Mouse (Mus musculus) midbrain, embryonic 12.5 days (tissue): ENCODE results near the gene Tmsb10. TPM values are rescaled to one million over a fixed set of nuclear protein-coding genes. Genes with fewer than 3 reads are reported as not detected.
A peak's percentile ranks its signal among the peaks of the same experiment; 100 is the strongest.

Experiments used
- ATAC-seq: fragments of 200-750 bp; cut with Nextera tagmentation; 2 replicates; pipeline ENCODE4 v1.8.0; 2017; ENCODE audit warnings: low read depth, moderate TSS enrichment, moderate library complexity; ENCODE audit not compliant: low FRiP score
- H3K27ac ChIP-seq: fragments of 300-500 bp; sonication (generic); replicated peaks from 2 replicates; pipeline ENCODE4 v1.5.1; 2016; ENCODE audit warnings: mild to moderate bottlenecking
- H3K27me3 ChIP-seq: fragments of 300-500 bp; sonication (generic); 2 replicates; pipeline ENCODE4 v1.6.1; 2016; ENCODE audit warnings: mild to moderate bottlenecking
- H3K36me3 ChIP-seq: fragments of 300-500 bp; sonication (generic); 2 replicates; pipeline ENCODE4 v1.6.1; 2016
- H3K4me1 ChIP-seq: fragments of 300-500 bp; sonication (generic); 2 replicates; pipeline ENCODE4 v1.6.1; 2016
- H3K4me2 ChIP-seq: fragments of 300-500 bp; sonication (generic); replicated peaks from 2 replicates; pipeline ENCODE4 v1.6.1; 2016; ENCODE audit warnings: mild to moderate bottlenecking, moderate library complexity
- H3K4me3 ChIP-seq: fragments of 300-500 bp; sonication (generic); 2 replicates; pipeline ENCODE4 v1.5.1; 2016; ENCODE audit warnings: mild to moderate bottlenecking
- H3K9ac ChIP-seq: fragments of 300-500 bp; sonication (generic); replicated peaks from 2 replicates; pipeline ENCODE4 v1.6.1; 2016; ENCODE audit warnings: mild to moderate bottlenecking, moderate library complexity
- H3K9me3 ChIP-seq: fragments of 300-500 bp; sonication (generic); 2 replicates; pipeline ENCODE4 v1.6.1; 2016; ENCODE audit warnings: mild to moderate bottlenecking
- WGBS: fragments of 180-500 bp; shearing (Covaris S2); methylation state at CpG from one replicate; pipeline ENCODE4 v1.1.7; 2016; 5-methylcytosine and 5-hydroxymethylcytosine counted together
- polyA plus RNA-seq: library from polyadenylated mRNA; unstranded; fragments of >200 nt; fragmentation: Nextera tagmentation; extraction: Ambion mirVana; gene quantifications from 2 replicates; pipeline ENCODE4 v1.2.1, GENCODE M21; 2016

Tmsb10 gene
- 4,656 and 4,735 TPM in 2 replicates for polyA plus RNA-seq

DNA sequence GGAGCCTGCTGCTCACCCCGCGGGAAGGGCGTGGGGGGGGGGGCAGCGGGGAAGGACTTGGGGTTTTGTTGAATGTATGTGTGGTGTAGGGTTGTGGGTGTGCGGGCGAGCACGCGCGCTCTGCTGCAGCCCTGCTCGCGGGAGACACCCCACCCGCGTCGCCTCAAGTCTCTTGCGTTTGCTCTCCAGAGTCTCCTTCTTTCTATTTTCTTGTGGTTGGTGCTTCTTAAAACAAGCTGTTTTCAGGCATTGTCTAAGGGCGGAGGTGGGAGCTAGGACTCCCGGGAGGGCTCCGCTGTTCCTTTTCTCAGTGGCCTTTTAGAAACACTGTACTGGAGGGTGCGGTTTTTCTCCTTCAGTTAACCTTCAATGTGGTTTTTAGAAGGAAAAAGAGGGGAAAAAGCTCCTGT lies at the start of gene Tmsb10:
Tmsb10 (minus strand) TSS at position 87 of the 410 bp plus-strand sequence.
- Histone ChIP-seq H3K9ac (peak within 1 kb of the TSS; percentile 99), H3K9me3 (no peaks in the 10 kb centered on the region), H3K27me3 (no peaks in the 10 kb centered on the region), H3K27ac (peak within 1 kb of the TSS; percentile 91), H3K4me2 (peak within 1 kb of the TSS; percentile 70), H3K4me3 (peak within 1 kb of the TSS; percentile 91), H3K36me3 (no peaks in the 10 kb centered on the region), H3K4me1 (peaks cover 19% of the 10 kb centered on the region)
- WGBS = under 1% methylated on average over 18 of the region's 19 CpGs
- no peak; the same call in 1 of the 2 replicates for ATAC-seq

DNA sequence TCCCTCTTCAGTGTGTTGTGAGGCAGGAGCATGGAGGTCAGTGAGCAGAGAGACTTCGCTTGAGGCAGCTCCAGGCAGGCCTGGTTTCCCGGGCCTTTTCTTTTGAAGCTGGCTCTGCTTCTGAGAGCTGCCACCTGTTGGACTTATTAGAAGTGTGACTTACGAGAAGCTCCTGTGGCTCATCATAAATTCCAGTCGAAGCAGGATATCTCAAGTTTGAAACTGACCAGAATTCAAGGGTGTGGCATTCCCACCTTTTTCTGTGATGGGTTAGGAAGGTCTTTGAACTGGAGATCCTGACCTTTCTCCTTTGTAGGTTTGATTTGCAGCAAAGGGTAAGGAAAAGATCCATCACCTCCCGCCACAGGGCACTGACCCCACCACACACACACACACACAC lies 45.1 kb upstream of the Tmsb10 start:
- Histone ChIP-seq H3K9ac (no peak overlapping the region), H3K4me3 (no peak overlapping the region), H3K9me3 (no peaks in the 10 kb centered on the region), H3K27me3 (no peaks in the 10 kb centered on the region), H3K36me3 (no peaks in the 10 kb centered on the region), H3K27ac (no peak overlapping the region), H3K4me2 (no peak overlapping the region), H3K4me1 (no peaks in the 10 kb centered on the region)
- ATAC-seq = no peak
- 91% methylated on average over 4 of the region's 5 CpGs for WGBS

DNA sequence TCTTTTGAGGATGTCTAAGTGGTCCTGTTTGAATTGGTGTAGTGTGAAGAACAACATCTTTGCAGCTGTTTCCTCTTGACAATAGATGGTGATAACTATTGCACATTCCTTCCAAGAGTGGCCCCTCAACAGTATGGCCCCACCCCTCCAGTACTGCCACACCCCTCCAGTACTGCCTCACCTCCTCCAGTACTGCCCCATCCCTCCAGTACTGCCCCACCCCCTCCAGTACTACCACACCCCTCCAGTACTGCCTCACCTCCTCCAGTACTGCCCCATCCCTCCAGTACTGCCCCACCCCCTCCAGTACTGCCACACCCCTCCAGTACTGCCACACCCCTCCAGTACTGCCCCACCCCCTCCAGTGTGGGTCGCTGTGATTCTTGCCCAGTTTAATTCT lies 43.8 kb upstream of the Tmsb10 start:
- WGBS = 48% methylated on average over 1 of the region's 1 CpGs

DNA sequence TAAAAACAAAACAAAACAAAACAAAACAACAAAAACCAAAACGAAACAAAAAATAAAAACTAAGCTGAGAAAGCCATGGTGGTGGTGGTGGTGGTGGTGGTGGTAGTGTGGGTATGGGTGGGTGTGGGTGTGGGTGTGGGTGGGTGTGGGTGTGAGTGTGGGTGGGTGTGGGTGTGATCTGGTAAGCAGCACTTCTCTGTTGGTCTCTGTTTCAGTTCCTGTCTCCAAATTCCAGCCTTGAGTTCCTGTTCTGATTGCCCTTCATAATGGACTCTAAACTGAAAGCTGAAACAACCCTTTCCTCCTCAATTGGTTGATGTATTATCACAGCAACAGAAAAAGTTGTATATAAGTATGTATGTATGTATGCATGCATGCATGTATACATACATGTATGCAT lies 40.3 kb upstream of the Tmsb10 start:
- Histone ChIP-seq H3K36me3 (no peaks in the 10 kb centered on the region), H3K9me3 (no peaks in the 10 kb centered on the region), H3K4me3 (no peak overlapping the region), H3K27me3 (no peaks in the 10 kb centered on the region), H3K4me1 (no peaks in the 10 kb centered on the region), H3K4me2 (no peak overlapping the region), H3K9ac (no peak overlapping the region), H3K27ac (no peak overlapping the region)
- WGBS = 83% methylated on average over 1 of the region's 1 CpGs
- no peak for ATAC-seq

More for the DNA sequence above, 43.8 kb upstream of the Tmsb10 start:
- Histone ChIP-seq H3K9ac (no peak overlapping the region), H3K4me2 (no peak overlapping the region), H3K4me1 (no peaks in the 10 kb centered on the region), H3K36me3 (no peaks in the 10 kb centered on the region), H3K27me3 (no peaks in the 10 kb centered on the region), H3K27ac (no peak overlapping the region), H3K4me3 (no peak overlapping the region), H3K9me3 (no peaks in the 10 kb centered on the region)
- no peak for ATAC-seq

DNA sequence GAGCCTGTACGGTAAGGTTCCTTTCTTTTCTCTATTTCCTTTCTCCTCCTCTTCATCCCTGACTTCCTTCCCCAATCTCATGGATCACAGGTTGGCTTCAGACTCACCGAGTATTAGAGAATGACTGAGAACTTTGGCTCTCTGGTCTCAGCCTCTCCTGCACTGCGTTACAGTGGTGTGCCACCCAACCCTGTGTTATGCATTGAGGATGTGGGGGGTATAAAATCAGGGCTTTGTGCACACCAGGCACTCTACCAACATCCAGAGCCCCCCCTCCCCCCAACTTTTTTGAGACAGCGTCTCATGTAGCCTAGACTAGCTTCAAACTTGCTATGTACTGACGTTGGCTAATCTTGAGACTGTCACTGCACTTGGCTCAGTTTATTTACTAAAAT lies 35.1 kb upstream of the Tmsb10 start:
- no peaks in the 10 kb centered on the region for H3K27me3 ChIP-seq
- H3K4me1 ChIP-seq = peaks cover 7% of the 10 kb centered on the region
- H3K27ac ChIP-seq = no peak overlapping the region
- no peaks in the 10 kb centered on the region for H3K36me3 ChIP-seq
- H3K9ac ChIP-seq = no peak overlapping the region
- H3K9me3 ChIP-seq = no peaks in the 10 kb centered on the region
- no peak for ATAC-seq
- 76% methylated on average over 5 of the region's 5 CpGs for WGBS
- no peak overlapping the region for H3K4me2 ChIP-seq
- no peak overlapping the region for H3K4me3 ChIP-seq

DNA sequence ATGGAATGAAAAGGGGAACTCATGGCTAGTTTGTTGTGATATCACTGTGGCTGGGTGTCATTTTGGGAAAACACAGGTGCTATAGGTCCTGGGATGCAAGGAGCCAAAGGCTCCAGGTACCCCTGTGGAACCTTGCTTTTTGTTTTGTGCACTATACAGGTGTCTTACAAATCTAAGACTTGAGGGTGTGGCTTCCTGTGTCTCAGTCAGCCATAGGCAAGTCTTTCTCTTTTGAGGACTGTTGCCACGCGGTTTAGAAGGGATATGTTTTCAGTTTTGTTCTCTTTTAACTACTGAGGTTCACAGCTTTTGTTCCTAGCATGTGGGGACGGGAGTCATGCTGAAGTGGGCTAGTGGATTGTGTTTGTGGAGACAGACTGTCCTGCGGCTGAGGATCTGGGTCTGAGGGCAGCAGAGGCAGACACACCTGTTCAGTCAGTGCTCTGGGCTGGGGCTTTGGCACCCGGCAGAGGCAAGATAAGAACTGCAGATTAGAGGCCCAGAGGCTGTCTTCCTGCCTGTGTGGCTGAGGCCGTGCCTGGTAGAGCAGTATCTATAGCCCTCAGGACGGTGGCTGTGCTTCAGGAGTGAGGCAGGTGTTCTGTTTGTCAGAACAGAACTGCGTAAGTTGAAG lies 34.6 kb upstream of the Tmsb10 start:
- Histone ChIP-seq H3K4me3 (no peak overlapping the region), H3K4me1 (peaks cover 9% of the 10 kb centered on the region), H3K36me3 (no peaks in the 10 kb centered on the region), H3K9me3 (no peaks in the 10 kb centered on the region), H3K27me3 (no peaks in the 10 kb centered on the region), H3K4me2 (no peak overlapping the region), H3K9ac (no peak overlapping the region), H3K27ac (no peak overlapping the region)
- no peak for ATAC-seq
- WGBS = 73% methylated on average over 8 of the region's 8 CpGs

DNA sequence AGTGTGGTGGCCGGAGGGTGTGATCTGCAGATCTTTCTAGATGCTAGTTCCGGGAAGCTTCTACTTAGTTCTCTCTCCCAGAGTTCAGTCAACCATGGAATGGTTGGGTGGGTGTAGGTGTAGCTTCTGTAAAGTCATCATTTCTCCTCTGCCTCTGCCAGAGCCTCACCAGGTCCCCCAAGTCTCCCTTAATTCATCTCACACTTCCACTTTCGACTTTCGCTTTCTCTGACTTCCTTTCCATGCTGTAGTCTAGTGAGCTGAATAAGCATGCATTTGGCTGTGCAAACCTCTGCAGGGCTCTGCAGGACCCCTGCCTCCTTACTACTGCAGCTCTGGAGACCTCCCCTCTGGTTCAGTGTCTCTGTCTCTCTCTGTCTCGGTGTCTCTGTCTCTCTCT lies 31.7 kb upstream of the Tmsb10 start:
- no peak overlapping the region for H3K27ac ChIP-seq
- no peak overlapping the region for H3K4me3 ChIP-seq
- no peak overlapping the region for H3K4me2 ChIP-seq
- 89% methylated on average over 5 of the region's 5 CpGs for WGBS
- no peak overlapping the region for H3K9ac ChIP-seq
- ATAC-seq = no peak
- H3K4me1 ChIP-seq = peaks cover 9% of the 10 kb centered on the region
- no peaks in the 10 kb centered on the region for H3K36me3 ChIP-seq
- no peaks in the 10 kb centered on the region for H3K9me3 ChIP-seq
- no peaks in the 10 kb centered on the region for H3K27me3 ChIP-seq

DNA sequence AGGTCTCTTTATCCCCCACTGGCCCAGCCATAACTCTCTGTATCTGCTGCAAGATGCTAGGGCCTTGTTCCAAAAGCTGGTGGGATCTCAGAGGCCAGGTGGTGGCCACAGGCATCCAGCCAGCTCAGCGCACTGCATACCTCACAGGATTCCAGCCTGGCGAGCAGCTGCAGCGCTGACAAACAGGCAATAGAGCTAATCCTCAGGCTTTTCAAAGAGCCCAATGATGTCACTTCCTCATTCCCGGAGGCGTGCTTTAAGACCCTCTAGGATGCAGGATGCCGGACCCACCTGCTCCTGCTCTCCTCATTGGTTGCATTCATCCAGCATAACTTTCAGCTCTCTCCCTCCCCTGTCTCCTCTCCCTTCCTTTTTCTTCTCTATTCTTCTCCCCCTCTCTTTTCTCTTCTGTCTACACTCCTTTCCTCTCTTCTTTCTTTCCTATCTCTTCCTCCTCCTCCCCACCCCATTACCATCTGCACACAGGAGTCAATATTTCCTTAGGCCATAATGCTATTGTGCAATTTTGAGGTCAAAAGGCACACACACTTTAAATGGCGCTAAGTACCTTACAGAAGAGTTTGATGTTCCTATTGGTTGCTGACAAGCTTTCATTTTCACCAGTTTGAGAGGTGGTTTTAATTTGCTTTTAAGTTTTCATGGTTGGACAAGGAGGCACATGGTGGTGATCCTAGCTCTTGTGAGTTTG lies 30.6 kb upstream of the Tmsb10 start:
- 0 out of 2 replicates have a peak overlapping the region, but pooled peaks have one; percentile 42 for H3K27ac ChIP-seq

DNA sequence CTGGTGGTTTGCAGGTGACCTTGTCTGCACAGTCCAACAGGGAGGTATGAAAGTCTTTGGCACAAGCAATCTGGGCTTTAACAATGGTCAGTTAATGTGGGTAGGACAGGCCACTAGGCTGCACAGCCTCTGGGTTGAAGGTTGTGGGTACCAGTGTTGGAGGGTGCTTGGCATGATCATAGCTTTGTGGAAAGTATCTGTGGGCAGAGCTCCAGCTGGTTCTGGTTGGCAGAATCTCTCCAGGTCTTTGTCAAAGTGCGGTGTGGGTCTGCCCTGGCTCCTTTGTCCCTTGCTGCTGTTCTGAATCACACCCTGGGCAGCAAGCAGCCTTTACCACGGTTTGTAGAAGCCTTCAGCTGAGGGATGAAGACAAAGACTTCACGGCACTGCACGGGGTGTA lies 24.0 kb upstream of the Tmsb10 start:
- no peak for ATAC-seq
- 71% methylated on average over 4 of the region's 4 CpGs for WGBS
- no peak overlapping the region for H3K27ac ChIP-seq
- no peak overlapping the region for H3K4me3 ChIP-seq
- no peak overlapping the region for H3K9ac ChIP-seq
- no peaks in the 10 kb centered on the region for H3K4me1 ChIP-seq
- no peaks in the 10 kb centered on the region for H3K36me3 ChIP-seq
- no peaks in the 10 kb centered on the region for H3K27me3 ChIP-seq
- no peak overlapping the region for H3K4me2 ChIP-seq
- no peaks in the 10 kb centered on the region for H3K9me3 ChIP-seq

More for the DNA sequence above, 30.6 kb upstream of the Tmsb10 start:
- Histone ChIP-seq H3K4me3 (no peak overlapping the region), H3K27me3 (no peaks in the 10 kb centered on the region), H3K9me3 (no peaks in the 10 kb centered on the region), H3K4me1 (peaks cover 9% of the 10 kb centered on the region), H3K36me3 (no peaks in the 10 kb centered on the region), H3K9ac (no peak overlapping the region), H3K4me2 (peak overlapping the region; percentile 13)
- WGBS = 24% methylated on average over 7 of the region's 7 CpGs
- ATAC-seq = peak; percentile 80

DNA sequence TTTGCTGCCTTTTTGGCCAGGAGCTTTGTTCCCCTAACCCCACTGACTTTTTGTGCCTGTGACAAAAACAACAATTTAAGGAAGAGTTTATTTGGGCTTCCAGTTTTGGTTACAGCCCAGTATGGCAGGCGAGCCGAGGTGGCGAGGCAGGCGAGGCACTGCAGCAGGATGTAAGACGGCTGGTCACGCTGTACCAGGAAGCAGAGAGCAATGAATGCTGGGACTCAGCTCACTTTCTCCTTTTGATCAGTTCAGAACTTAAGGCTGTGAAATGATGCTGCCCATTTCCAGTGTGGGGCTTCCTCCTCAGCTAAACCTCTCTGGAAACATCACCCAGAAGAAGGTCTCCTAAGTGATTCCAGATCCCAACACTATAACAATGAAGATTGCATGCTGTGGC lies 23.3 kb upstream of the Tmsb10 start:
- ATAC-seq = no peak
- WGBS = 73% methylated on average over 6 of the region's 6 CpGs

DNA sequence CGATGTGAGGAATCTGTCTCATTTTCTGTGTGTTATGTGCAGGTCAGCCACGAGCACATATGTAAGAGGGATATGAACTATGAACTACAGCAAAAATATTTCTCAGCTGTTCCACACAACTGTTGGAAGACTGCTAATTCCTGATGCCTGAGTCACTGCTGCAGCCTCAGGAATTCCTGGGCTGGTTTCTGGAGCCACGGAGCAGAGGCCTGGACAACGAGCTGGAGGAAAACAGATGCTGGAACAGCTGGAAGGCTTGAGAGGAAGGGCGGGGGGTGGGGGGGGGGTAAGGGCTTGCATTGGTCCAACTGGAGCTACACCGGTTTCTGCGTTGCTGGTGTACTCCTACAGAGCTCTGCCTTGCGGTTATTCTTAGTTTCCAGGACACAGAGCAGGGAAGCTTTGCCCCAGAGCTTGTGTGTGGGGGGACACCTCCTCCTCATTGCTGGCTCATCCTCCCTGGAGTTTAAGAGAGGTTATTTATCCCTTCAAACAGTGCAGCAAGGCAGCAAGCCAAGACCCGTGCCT lies 22.6 kb upstream of the Tmsb10 start:
- Histone ChIP-seq H3K27me3 (no peaks in the 10 kb centered on the region), H3K4me2 (no peak overlapping the region), H3K9ac (no peak overlapping the region), H3K4me3 (no peak overlapping the region), H3K9me3 (no peaks in the 10 kb centered on the region), H3K36me3 (no peaks in the 10 kb centered on the region), H3K27ac (no peak overlapping the region), H3K4me1 (no peaks in the 10 kb centered on the region)
- 46% methylated on average over 9 of the region's 9 CpGs for WGBS
- ATAC-seq = no peak

More for the DNA sequence above, 23.3 kb upstream of the Tmsb10 start:
- no peaks in the 10 kb centered on the region for H3K4me1 ChIP-seq
- H3K9ac ChIP-seq = no peak overlapping the region
- no peaks in the 10 kb centered on the region for H3K27me3 ChIP-seq
- H3K4me3 ChIP-seq = no peak overlapping the region
- H3K27ac ChIP-seq = no peak overlapping the region
- H3K4me2 ChIP-seq = no peak overlapping the region
- no peaks in the 10 kb centered on the region for H3K9me3 ChIP-seq
- H3K36me3 ChIP-seq = no peaks in the 10 kb centered on the region

DNA sequence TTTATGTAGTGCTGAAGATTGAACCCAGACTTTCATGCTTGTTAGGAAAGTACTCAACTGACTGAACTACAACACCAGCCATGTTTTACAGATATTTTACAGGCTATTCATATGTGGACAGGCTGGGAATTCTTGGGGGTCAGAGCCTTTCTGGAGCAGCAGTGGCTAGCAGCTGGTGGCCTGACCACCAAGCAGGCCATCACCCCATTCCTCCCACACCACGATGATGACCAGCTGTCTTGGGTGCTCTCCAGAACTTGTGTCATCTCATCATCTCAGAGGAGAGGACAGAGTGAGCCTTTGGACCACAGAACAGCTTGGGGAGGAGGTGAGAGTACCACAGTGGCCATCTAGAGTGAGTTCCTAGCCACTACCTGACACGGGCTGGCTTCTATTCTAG lies 18.3 kb upstream of the Tmsb10 start:
- no peak for ATAC-seq
- no peaks in the 10 kb centered on the region for H3K4me1 ChIP-seq
- no peaks in the 10 kb centered on the region for H3K36me3 ChIP-seq
- no peak overlapping the region for H3K4me3 ChIP-seq
- H3K27me3 ChIP-seq = no peaks in the 10 kb centered on the region
- no peak overlapping the region for H3K27ac ChIP-seq
- H3K9me3 ChIP-seq = no peaks in the 10 kb centered on the region
- WGBS = 85% methylated on average over 2 of the region's 2 CpGs
- H3K9ac ChIP-seq = no peak overlapping the region
- H3K4me2 ChIP-seq = no peak overlapping the region
